Mouse (Mus musculus) lung, postnatal 0 days (tissue): ENCODE results near the gene Nup214.

Experiments used
- CTCF ChIP-seq: IDR thresholded peaks from 2 replicates; pipeline ENCODE4 v1.5.1; 2016; ENCODE audit warnings: antibody characterized with exemption, mild to moderate bottlenecking
- EP300 ChIP-seq: IDR thresholded peaks from 2 replicates; pipeline ENCODE4 v1.6.1; 2016; ENCODE audit warnings: antibody characterized with exemption, mild to moderate bottlenecking, control low read depth

- TF ChIP-seq CTCF (no peak), EP300 (no peak)
These were observed 28.7 kb upstream of the Nup214 start for GRCm38 (mm10) chr2:31945580-31945979.
